In the genomic region with DNA sequence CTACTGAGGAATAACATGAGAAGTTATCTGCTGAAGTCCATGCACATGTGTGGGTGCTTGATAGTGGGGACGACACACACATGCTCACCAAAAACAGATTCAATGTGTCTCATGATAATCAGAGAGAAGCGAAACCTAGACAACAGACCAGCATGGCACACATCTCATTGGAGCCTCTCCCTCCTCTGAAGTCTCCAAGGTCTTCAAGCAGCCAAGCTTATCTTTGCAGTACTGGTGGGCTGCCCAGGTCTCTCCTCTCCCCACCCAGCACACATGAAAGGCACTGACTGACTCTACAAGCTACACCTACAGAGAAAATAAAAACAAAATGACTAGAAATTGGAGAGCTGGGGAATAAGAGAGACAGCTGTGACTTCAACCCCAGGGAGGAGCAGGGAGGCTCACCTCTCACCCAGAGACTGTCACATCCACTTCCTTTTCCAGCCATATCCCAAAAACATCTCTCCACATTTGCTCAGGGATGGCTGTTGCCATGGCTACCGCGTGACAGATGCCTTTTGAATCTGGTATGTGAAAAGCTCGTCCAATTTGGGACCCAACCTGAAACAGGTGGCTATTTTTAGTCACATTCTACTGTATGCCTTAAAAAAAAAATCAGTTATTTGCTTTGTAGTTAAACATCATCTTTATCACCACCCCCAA, we compare ENCODE assay signal across 12 mouse cellular contexts.
DNase-seq lines count a peak whose midpoint lies in the region; ATAC-seq and TF ChIP-seq lines count a peak whose summit lies in the region.
"Had no signal": no experiment of that assay in that cellular context is flagged by ENCODE, and none has a peak within 500 bp of the region (broad histone marks: within the 10 kb centered on the region; RNA-seq: fewer than 3 reads in every experiment).

No protein-coding gene starts in this region.

- TF ChIP-seq CTCF in liver, postnatal 0 days (IDR thresholded peaks at IDR 0.05; ENCODE audit: low read depth) = no peak

- no peak overlapping the region for H3K9ac ChIP-seq in liver, embryonic 13.5 days
- H3K9ac ChIP-seq in liver, postnatal 0 days (replicated peaks) = no peak overlapping the region
- H3K9ac ChIP-seq: limb, embryonic 13.5 days; neural tube, embryonic 13.5 days had no signal

- H3K4me2 ChIP-seq in liver, embryonic 13.5 days = no peak overlapping the region
- no peak overlapping the region for H3K4me2 ChIP-seq in liver, postnatal 0 days (ENCODE audit: low read depth, low read length)
- H3K4me2 ChIP-seq: limb, embryonic 13.5 days; neural tube, embryonic 13.5 days had no signal

- H3K27ac ChIP-seq in liver, embryonic 13.5 days = no peak overlapping the region
- H3K27ac ChIP-seq in liver, postnatal 0 days (ENCODE audit: low read depth) = no peak overlapping the region
- H3K27ac ChIP-seq: limb, embryonic 13.5 days; neural tube, embryonic 13.5 days had no signal

- no peaks in the 10 kb centered on the region for H3K4me1 ChIP-seq in liver, embryonic 13.5 days (replicated peaks)
- H3K4me1 ChIP-seq in liver, postnatal 0 days (ENCODE audit: insufficient read depth) = no peaks in the 10 kb centered on the region
- H3K4me1 ChIP-seq: neural tube, embryonic 13.5 days had no signal

- no peaks in the 10 kb centered on the region for H3K36me3 ChIP-seq in liver, embryonic 13.5 days
- no peaks in the 10 kb centered on the region for H3K36me3 ChIP-seq in liver, postnatal 0 days (replicated peaks; ENCODE audit: insufficient read depth, low read length)
- H3K36me3 ChIP-seq: limb, embryonic 13.5 days; neural tube, embryonic 13.5 days had no signal

- H3K27me3 ChIP-seq in liver, embryonic 13.5 days = no peaks in the 10 kb centered on the region
- H3K27me3 ChIP-seq in liver, postnatal 0 days (ENCODE audit: insufficient read depth, low read length) = no peaks in the 10 kb centered on the region
- H3K27me3 ChIP-seq: limb, embryonic 13.5 days; neural tube, embryonic 13.5 days had no signal

- ATAC-seq in liver, embryonic 13.5 days (ENCODE audit: low read depth) = peak; percentile 61; the same call in 1 of the 2 replicates
- ATAC-seq in liver, postnatal 0 days = no peak
- ATAC-seq: activated CD4-positive, CD25-positive, alpha-beta regulatory T cell, adult 4 months had no signal

- no peak for DNase-seq in liver, embryonic 13.5 days
- no peak for DNase-seq in liver, postnatal 0 days
- DNase-seq in frontal cortex, postnatal 36 days (ENCODE audit: low spot score in 2 of 2) = peak; percentile 13 to 50
- peak; percentile 15 to 19 for DNase-seq in left cerebral cortex, adult 9 months (ENCODE audit: low spot score in 2 of 2)
- DNase-seq in right cerebral cortex, postnatal 25 days = peak; percentile 16
- DNase-seq in embryo, embryonic 11 days = no peak
- no peak for DNase-seq in cerebellum, adult 11 months
- DNase-seq: kidney, adult 2 months; thymus, adult 18-20 months had no signal

- 57% methylated on average over 5 of the region's 5 CpGs for WGBS in liver, embryonic 13.5 days (ENCODE audit: insufficient replicate concordance)
- WGBS in liver, postnatal 0 days (ENCODE audit: insufficient replicate concordance) = 66% methylated on average over 5 of the region's 5 CpGs

- no peak overlapping the region for H3K4me3 ChIP-seq in liver, embryonic 13.5 days (replicated peaks)
- H3K4me3 ChIP-seq in liver, postnatal 0 days (ENCODE audit: low read depth, low read length) = no peak overlapping the region
- H3K4me3 ChIP-seq: limb, embryonic 13.5 days; neural tube, embryonic 13.5 days had no signal

- no peaks in the 10 kb centered on the region for H3K9me3 ChIP-seq in liver, embryonic 13.5 days (replicated peaks)
- no peaks in the 10 kb centered on the region for H3K9me3 ChIP-seq in liver, postnatal 0 days (ENCODE audit: low read length)
- H3K9me3 ChIP-seq: limb, embryonic 13.5 days; neural tube, embryonic 13.5 days had no signal

- no peak for TF ChIP-seq EP300 in liver, postnatal 0 days (IDR thresholded peaks at IDR 0.05; ENCODE audit: low read depth)

Comparison
In these comparisons a context has a peak if more than half of its experiments do, and no peak if none do; other contexts are left out.
1. DNase-seq: peak in frontal cortex, postnatal 36 days (2 of 2), left cerebral cortex, adult 9 months (2 of 2) and right cerebral cortex, postnatal 25 days (single experiment); none in liver, embryonic 13.5 days (single experiment), liver, postnatal 0 days (single experiment), embryo, embryonic 11 days (single experiment) and cerebellum, adult 11 months (single experiment).